Mouse (Mus musculus): ENCODE measurements around the gene Plekha4. TPM values are rescaled to one million over a fixed set of nuclear protein-coding genes. Genes with fewer than 3 reads are reported as not detected.
A peak's percentile ranks its signal among the peaks of the same experiment; 100 is the strongest.

The Plekha4 gene
- total RNA-seq, 2 experiments from 2014 or later: 0.64 to 0.71 TPM

GRCm38 (mm10) chr7:45567780-45568516 lies 41.8 kb downstream of the Plekha4 start:
- DNase-seq (ENCODE audit: low spot score in 2 of 2): peak; percentile 81 to 93

GRCm38 (mm10) chr7:45568601-45569473 lies 42.7 kb downstream of the Plekha4 start:
- DNase-seq (ENCODE audit: low spot score in 2 of 2): no peak

- DNase-seq (ENCODE audit: low spot score in 2 of 2): peak; percentile 43 to 64
Observed at GRCm38 (mm10) chr7:45570103-45570741, 44.1 kb downstream of the Plekha4 start, which contains the start of gene Bcat2. Bcat2 (plus strand) TSS chr7:45570153.

GRCm38 (mm10) chr7:45571966-45572365 lies 45.8 kb downstream of the Plekha4 start:
- DNase-seq (ENCODE audit: low spot score in 2 of 2): no peak

- DNase-seq (ENCODE audit: low spot score in 2 of 2): no peak
Observed at GRCm38 (mm10) chr7:45573954-45574353, 47.8 kb downstream of the Plekha4 start.

- DNase-seq (ENCODE audit: low spot score in 2 of 2): no peak
Observed at GRCm38 (mm10) chr7:45574472-45575379, 48.6 kb downstream of the Plekha4 start.

GRCm38 (mm10) chr7:45585923-45586322 lies 59.8 kb downstream of the Plekha4 start:
- DNase-seq (ENCODE audit: low spot score in 2 of 2): no peak

- DNase-seq (ENCODE audit: low spot score in 2 of 2): no peak
Observed at GRCm38 (mm10) chr7:45587631-45588592, 61.8 kb downstream of the Plekha4 start.

- DNase-seq (ENCODE audit: low spot score in 2 of 2): peak; percentile 96 to 98
Observed at GRCm38 (mm10) chr7:45589173-45589572, 63.0 kb downstream of the Plekha4 start.

GRCm38 (mm10) chr7:45589898-45590297 lies 63.8 kb downstream of the Plekha4 start:
- DNase-seq (ENCODE audit: low spot score in 2 of 2): no peak

- DNase-seq (ENCODE audit: low spot score in 2 of 2): no peak
Observed at GRCm38 (mm10) chr7:45590874-45591273, 64.7 kb downstream of the Plekha4 start.

- DNase-seq (ENCODE audit: low spot score in 2 of 2): no peak
Observed at GRCm38 (mm10) chr7:45591880-45592279, 65.8 kb downstream of the Plekha4 start.

GRCm38 (mm10) chr7:45593118-45593815 lies 67.1 kb downstream of the Plekha4 start:
- DNase-seq (ENCODE audit: low spot score in 2 of 2): peak; percentile 55 to 84

GRCm38 (mm10) chr7:45595176-45595575 lies 69.0 kb downstream of the Plekha4 start:
- no peak for DNase-seq (ENCODE audit: low spot score in 2 of 2)

- no peak for DNase-seq (ENCODE audit: low spot score in 2 of 2)
Observed at GRCm38 (mm10) chr7:45596107-45596506, 70.0 kb downstream of the Plekha4 start.

- DNase-seq (ENCODE audit: low spot score in 2 of 2): no peak
Observed at GRCm38 (mm10) chr7:45597013-45597412, 70.9 kb downstream of the Plekha4 start.

GRCm38 (mm10) chr7:45597527-45597926 lies 71.4 kb downstream of the Plekha4 start:
- DNase-seq (ENCODE audit: low spot score in 2 of 2): no peak

- no peak for DNase-seq (ENCODE audit: low spot score in 2 of 2)
Observed at GRCm38 (mm10) chr7:45598960-45599879, 73.1 kb downstream of the Plekha4 start.
